Mouse (Mus musculus) brown adipose tissue, adult 24 weeks (tissue): ENCODE measurements around the gene C1qtnf12. TPM values are rescaled to one million over a fixed set of nuclear protein-coding genes. Genes with fewer than 3 reads are reported as not detected.

ENCODE experiments used
- H3K27ac ChIP-seq: fragments of 200-500 bp; replicated peaks from 2 replicates; pipeline ENCODE4 v1.5.1; 2012; ENCODE audit warnings: low read depth, mild to moderate bottlenecking, low read length
- H3K4me1 ChIP-seq: fragments of 200-500 bp; 2 replicates; pipeline ENCODE4 v1.6.1; 2012; ENCODE audit warnings: low read length, mixed read lengths; ENCODE audit not compliant: control insufficient read depth, insufficient read depth, insufficient read length
- H3K4me3 ChIP-seq: fragments of 200-500 bp; 2 replicates; pipeline ENCODE4 v1.5.1; 2012; ENCODE audit warnings: low read depth, mild to moderate bottlenecking, low read length, moderate library complexity; ENCODE audit not compliant: insufficient read depth
- polyA plus RNA-seq: library from polyadenylated mRNA; stranded (reverse); fragments of >200 nt; gene quantifications from 2 replicates; pipeline ENCODE4 v1.2.4, GENCODE M21; 2012; ENCODE audit not compliant: missing spikeins, insufficient read depth, insufficient read length

C1qtnf12 gene
- polyA plus RNA-seq, 1 experiment: 99.7 TPM

- Histone ChIP-seq H3K4me1 (no peaks in the 10 kb centered on the region), H3K4me3 (no peak overlapping the region), H3K27ac (no peak overlapping the region)
Observed at GRCm38 (mm10) chr4:155981436-155982082, 19.4 kb downstream of the C1qtnf12 start.

- H3K4me3 ChIP-seq: no peak overlapping the region
- H3K27ac ChIP-seq: no peak overlapping the region
- H3K4me1 ChIP-seq: no peaks in the 10 kb centered on the region
Observed at GRCm38 (mm10) chr4:155983788-155984187, 21.7 kb downstream of the C1qtnf12 start.

- H3K27ac ChIP-seq: no peak overlapping the region
- H3K4me3 ChIP-seq: peak overlapping the region; percentile 92
- H3K4me1 ChIP-seq: peaks cover 9% of the 10 kb centered on the region
Observed at GRCm38 (mm10) chr4:155991211-155991907, 29.2 kb downstream of the C1qtnf12 start.

- H3K4me3 ChIP-seq: peak overlapping the region; percentile 92
- H3K4me1 ChIP-seq: peaks cover 9% of the 10 kb centered on the region
- H3K27ac ChIP-seq: 0 out of 2 replicates have a peak overlapping the region, but pooled peaks have one; percentile 93
Observed at GRCm38 (mm10) chr4:155991908-155992230, 29.8 kb downstream of the C1qtnf12 start.

GRCm38 (mm10) chr4:155992241-155992905 lies 30.3 kb downstream of the C1qtnf12 start, which contains the start of the genes B3galt6 and Sdf4:
Gene B3galt6 (minus strand): TSS chr4:155992649.
Gene Sdf4 (plus strand): TSS chr4:155992872.
- H3K4me1 ChIP-seq: peaks cover 9% of the 10 kb centered on the region
- peak within 1 kb of the TSS; percentile 93 for H3K27ac ChIP-seq
- peak within 1 kb of the TSS; percentile 92 for H3K4me3 ChIP-seq

GRCm38 (mm10) chr4:155992906-155993547 lies 30.9 kb downstream of the C1qtnf12 start:
- H3K4me3 ChIP-seq: peak overlapping the region; percentile 70
- H3K27ac ChIP-seq: peak overlapping the region; percentile 93
- H3K4me1 ChIP-seq: peaks cover 9% of the 10 kb centered on the region

GRCm38 (mm10) chr4:155993606-155994005 lies 31.5 kb downstream of the C1qtnf12 start:
- H3K27ac ChIP-seq: peak overlapping the region; percentile 93

GRCm38 (mm10) chr4:156004109-156004508 lies 42.0 kb downstream of the C1qtnf12 start:
- no peak overlapping the region for H3K27ac ChIP-seq
- no peak overlapping the region for H3K4me3 ChIP-seq
- H3K4me1 ChIP-seq: no peaks in the 10 kb centered on the region

More at GRCm38 (mm10) chr4:155993606-155994005, 31.5 kb downstream of the C1qtnf12 start:
- Histone ChIP-seq H3K4me3 (peak overlapping the region; percentile 70), H3K4me1 (peaks cover 9% of the 10 kb centered on the region)

- H3K27ac ChIP-seq: no peak overlapping the region
- H3K4me3 ChIP-seq: no peak overlapping the region
- H3K4me1 ChIP-seq: no peaks in the 10 kb centered on the region
Observed at GRCm38 (mm10) chr4:156008369-156008768, 46.3 kb downstream of the C1qtnf12 start.

- Histone ChIP-seq H3K4me1 (no peaks in the 10 kb centered on the region), H3K27ac (no peak within 1 kb of the TSS), H3K4me3 (no peak within 1 kb of the TSS)
Observed at GRCm38 (mm10) chr4:156013637-156014036, 51.5 kb downstream of the C1qtnf12 start, which contains the start of gene Tnfrsf4. Gene Tnfrsf4 (plus strand): TSS chr4:156013843.

GRCm38 (mm10) chr4:156014436-156014835 lies 52.3 kb downstream of the C1qtnf12 start:
- Histone ChIP-seq H3K4me3 (no peak overlapping the region), H3K27ac (no peak overlapping the region), H3K4me1 (no peaks in the 10 kb centered on the region)

Other genes starting within 250 kb of the C1qtnf12 start
- gene Tmem240, start 227.5 kb upstream of the C1qtnf12 start, polyA plus RNA-seq: 0.46 TPM in 1 of 2 replicates, not detected in the other
- gene Atad3a, start 201.2 kb upstream of the C1qtnf12 start, polyA plus RNA-seq: 57.0 and 74.0 TPM in 2 replicates
- 2.3 and 3.9 TPM in 2 replicates for gene Vwa1, start 187.6 kb upstream of the C1qtnf12 start, polyA plus RNA-seq
- gene Tmem88b, start 176.4 kb upstream of the C1qtnf12 start, polyA plus RNA-seq: 0.42 and 0.67 TPM in 2 replicates
- gene Ankrd65, start 171.9 kb upstream of the C1qtnf12 start, polyA plus RNA-seq: not detected in 2 replicates
- 367 and 416 TPM in 2 replicates for gene Mrpl20, start 159.4 kb upstream of the C1qtnf12 start, polyA plus RNA-seq
- 28.2 and 61.6 TPM in 2 replicates for gene Ccnl2, start 149.8 kb upstream of the C1qtnf12 start, polyA plus RNA-seq
- gene Aurkaip1, start 131.0 kb upstream of the C1qtnf12 start, polyA plus RNA-seq: 259 and 309 TPM in 2 replicates
- gene Mxra8, start 122.6 kb upstream of the C1qtnf12 start, polyA plus RNA-seq: 17.3 and 22.3 TPM in 2 replicates
- gene Dvl1, start 114.9 kb upstream of the C1qtnf12 start, polyA plus RNA-seq: 19.2 and 20.2 TPM in 2 replicates
- not detected in 2 replicates for gene Tas1r3, start 99.0 kb upstream of the C1qtnf12 start, polyA plus RNA-seq
- 6.0 and 11.5 TPM in 2 replicates for gene Cptp, start 92.9 kb upstream of the C1qtnf12 start, polyA plus RNA-seq
- 12.9 and 15.1 TPM in 2 replicates for gene Ints11, start 92.8 kb upstream of the C1qtnf12 start, polyA plus RNA-seq
- gene Pusl1, start 70.5 kb upstream of the C1qtnf12 start, polyA plus RNA-seq: 5.7 and 7.8 TPM in 2 replicates
- 2.9 and 5.2 TPM in 2 replicates for gene Acap3, start 70.5 kb upstream of the C1qtnf12 start, polyA plus RNA-seq
- 34.8 and 46.2 TPM in 2 replicates for gene Ube2j2, start 18.5 kb upstream of the C1qtnf12 start, polyA plus RNA-seq
- gene B3galt6, start 30.3 kb downstream of the C1qtnf12 start, polyA plus RNA-seq: 1.8 and 3.0 TPM in 2 replicates
- 138 and 141 TPM in 2 replicates for gene Sdf4, start 30.6 kb downstream of the C1qtnf12 start, polyA plus RNA-seq
- gene Tnfrsf4, start 51.5 kb downstream of the C1qtnf12 start, polyA plus RNA-seq: not detected in 2 replicates
- gene Tnfrsf18, start 63.8 kb downstream of the C1qtnf12 start, polyA plus RNA-seq: not detected in 2 replicates
- gene Ttll10, start 97.1 kb downstream of the C1qtnf12 start, polyA plus RNA-seq: not detected in 2 replicates
- 0.48 and 3.6 TPM in 2 replicates for gene 9430015G10Rik, start 147.7 kb downstream of the C1qtnf12 start, polyA plus RNA-seq
- not detected in 2 replicates for gene Rnf223, start 168.2 kb downstream of the C1qtnf12 start, polyA plus RNA-seq
- 9.5 and 18.5 TPM in 2 replicates for gene Agrn, start 235.2 kb downstream of the C1qtnf12 start, polyA plus RNA-seq
- 6.1 and 11.7 TPM in 2 replicates for gene Isg15, start 238.5 kb downstream of the C1qtnf12 start, polyA plus RNA-seq
- gene AW011738, start 241.0 kb downstream of the C1qtnf12 start, polyA plus RNA-seq: 1.9 and 5.5 TPM in 2 replicates